Mouse (Mus musculus) large intestine, adult 2 months (tissue): ENCODE data around the gene Als2cr12. TPM values are rescaled to one million over a fixed set of nuclear protein-coding genes. Genes with fewer than 3 reads are reported as not detected.
"Not testable (repeated sequence)": the region's sequence is repeated elsewhere in the genome, so short reads cannot be mapped to it uniquely, and the experiment has no call there.

Experiments
- DNase-seq: peaks from one replicate; pipeline ENCODE4 v3.0.0-alpha.2; 2012; ENCODE audit warnings: low read depth, low spot score
- WGBS: fragments of 180-500 bp; shearing (Covaris S2); methylation state at CpG from one replicate; pipeline ENCODE4 v1.1.7; 2018; 5-methylcytosine and 5-hydroxymethylcytosine counted together
- polyA plus RNA-seq: library from polyadenylated mRNA; depleted of rRNA; stranded (reverse); fragments of >200 nt; gene quantifications from 2 replicates; pipeline ENCODE4 v1.2.3, GENCODE M21; 2012; rRNA removed

Gene Als2cr12
- polyA plus RNA-seq, 1 experiment: 1.1 TPM

DNA sequence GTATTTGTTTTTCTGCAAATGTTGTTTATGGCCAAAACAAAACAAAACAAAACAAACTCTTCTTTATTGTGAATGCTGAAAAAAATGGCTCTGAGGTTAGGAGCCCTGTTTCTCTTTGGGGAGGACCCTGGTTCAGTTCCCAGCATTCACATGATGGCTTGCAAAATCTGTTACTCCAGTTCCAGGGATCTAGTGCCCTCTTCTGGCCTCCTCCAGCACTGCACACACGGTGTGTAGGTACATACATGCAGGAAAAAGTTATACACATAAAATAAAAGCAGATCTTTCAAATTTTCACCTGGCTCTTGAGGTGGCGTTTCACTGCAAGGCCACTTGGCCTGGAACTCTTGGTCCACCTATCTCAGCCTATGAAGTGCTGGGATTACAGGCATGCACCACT lies 77.0 kb downstream of the Als2cr12 start:
- WGBS: 98% methylated on average over 2 of the region's 2 CpGs
- no peak for DNase-seq

DNA sequence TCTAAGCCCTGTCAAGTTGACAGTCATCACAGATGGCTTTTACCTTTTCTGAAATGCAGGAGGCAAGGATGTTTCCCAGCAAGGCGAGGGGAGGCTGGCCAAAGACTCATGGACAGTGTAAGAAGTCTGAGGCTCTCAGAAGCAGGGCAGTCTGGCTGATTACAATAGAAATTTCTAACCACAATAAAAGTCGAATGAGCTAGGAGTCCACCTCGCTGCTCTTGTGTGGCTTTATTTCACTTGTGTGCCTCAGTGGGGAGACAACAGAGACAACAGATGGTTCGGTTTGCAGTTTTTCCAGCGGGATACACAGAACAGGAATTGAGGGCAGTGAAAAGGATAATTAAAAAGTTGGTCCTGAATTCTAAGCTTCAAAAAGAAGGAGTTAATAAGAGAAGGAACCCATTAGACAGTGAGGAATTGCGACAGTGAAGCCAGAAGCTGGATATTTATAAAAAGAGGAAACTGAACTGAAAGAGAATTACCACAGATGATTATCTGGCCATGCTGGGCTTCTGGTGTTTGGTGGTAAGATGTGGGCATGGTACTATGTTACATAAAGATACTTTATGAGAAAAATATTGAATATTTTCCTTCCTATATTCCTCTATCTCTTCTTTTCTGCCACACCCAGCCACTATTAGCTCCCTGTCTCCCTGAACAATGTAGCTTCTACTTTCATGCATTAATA lies 77.7 kb downstream of the Als2cr12 start:
- WGBS: 66% methylated on average over 6 of the region's 6 CpGs
- no peak for DNase-seq

DNA sequence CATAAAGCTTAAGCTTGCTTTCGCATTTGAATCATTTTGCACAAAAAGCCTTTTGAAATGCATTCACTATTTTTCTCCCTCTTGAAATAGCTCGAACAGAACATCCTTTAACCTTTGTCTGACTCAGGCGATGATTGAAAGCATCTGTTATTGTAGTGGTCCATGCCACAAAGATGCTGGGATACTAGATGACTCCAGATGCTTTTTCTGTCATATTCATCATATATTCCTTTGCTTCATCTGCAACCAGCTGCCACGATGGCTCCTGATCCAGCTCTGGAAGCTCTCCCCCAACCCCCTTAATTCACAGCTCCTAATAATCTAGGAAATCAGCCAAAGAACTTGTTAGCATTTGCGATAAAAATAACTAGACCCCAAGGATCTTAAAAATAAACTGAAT lies 78.7 kb downstream of the Als2cr12 start:
- 64% methylated on average over 5 of the region's 5 CpGs for WGBS

DNA sequence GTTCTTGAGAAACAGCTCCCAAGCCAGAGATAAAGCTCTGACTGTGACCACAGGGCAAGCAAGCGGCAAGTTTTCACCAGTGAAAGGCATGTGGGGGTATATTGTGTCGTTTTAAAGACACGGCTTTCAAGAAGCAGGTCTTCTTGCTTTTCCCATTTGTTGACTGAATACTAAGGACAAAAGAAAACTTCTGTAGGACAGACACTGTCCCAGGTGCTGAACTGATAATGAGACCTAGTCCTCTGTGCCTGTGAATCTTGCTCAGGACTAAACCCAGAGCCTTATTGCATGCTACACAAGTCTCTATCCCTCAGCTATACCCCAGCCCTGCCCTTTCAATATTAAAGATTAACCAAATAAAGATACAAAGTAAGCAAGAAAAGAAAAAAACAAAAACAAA lies 79.6 kb downstream of the Als2cr12 start:
- DNase-seq: no peak
- WGBS: 75% methylated on average over 3 of the region's 3 CpGs

More for the DNA sequence above, 78.7 kb downstream of the Als2cr12 start:
- no peak for DNase-seq

DNA sequence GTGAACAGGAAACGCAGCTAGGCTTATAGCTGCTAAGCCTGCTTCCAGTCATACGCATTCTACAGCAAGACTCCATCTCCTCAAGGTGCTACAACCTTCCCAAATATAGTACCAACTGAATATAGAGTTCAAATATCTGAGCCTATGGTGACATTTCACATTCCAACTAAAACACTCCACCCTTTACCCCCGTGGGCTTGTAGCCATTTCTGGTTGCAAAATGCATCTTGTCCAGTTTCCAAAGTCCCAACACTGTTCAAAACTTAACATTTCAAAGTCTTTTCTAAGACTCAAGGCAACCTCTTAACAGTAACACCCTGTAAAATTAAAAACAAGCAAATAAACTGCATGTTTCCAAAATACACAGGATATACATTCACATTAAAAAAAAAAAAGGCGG lies 80.6 kb downstream of the Als2cr12 start:
- 89% methylated on average over 4 of the region's 4 CpGs for WGBS
- DNase-seq: no peak

DNA sequence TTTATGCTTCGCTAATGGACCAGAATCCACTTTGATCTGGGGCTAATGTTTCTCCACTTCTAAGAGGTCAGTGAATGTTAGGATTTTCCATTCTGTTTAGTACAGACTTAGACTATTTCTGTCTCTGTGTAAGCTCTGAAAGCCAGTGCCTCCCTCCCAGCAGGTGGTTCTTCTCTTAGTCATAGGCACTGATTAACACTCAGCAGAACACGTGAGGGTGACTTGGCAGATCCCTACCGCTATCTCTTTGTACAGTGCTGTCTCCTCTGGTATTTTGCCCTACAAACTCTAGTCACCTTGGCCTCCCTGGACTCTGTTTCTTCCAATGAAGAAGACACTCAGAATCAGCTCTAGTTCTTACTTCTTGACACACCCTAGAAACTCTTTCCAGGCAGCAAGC lies 81.4 kb downstream of the Als2cr12 start:
- DNase-seq: no peak
- WGBS: 53% methylated on average over 3 of the region's 3 CpGs

DNA sequence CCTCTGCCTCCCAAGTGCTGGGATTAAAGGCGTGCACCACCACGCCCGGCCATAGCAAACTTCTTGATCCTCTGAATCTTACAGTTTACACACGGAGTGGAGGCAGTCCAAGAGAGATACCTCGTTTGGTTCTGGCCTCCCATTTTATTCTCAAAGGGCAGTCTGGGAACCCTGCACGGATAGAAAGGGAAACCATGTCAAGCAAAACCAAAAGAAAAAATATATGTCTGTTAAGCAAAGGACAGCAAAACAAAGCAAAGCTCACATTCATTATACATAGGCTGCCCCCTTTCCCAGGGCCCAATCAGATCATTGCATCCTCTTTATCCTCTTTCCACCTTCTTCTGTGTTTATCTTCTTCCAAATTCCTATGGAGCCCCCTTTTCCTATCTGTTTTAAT lies 82.0 kb downstream of the Als2cr12 start:
- 53% methylated on average over 6 of the region's 6 CpGs for WGBS
- peak; percentile 11 for DNase-seq

DNA sequence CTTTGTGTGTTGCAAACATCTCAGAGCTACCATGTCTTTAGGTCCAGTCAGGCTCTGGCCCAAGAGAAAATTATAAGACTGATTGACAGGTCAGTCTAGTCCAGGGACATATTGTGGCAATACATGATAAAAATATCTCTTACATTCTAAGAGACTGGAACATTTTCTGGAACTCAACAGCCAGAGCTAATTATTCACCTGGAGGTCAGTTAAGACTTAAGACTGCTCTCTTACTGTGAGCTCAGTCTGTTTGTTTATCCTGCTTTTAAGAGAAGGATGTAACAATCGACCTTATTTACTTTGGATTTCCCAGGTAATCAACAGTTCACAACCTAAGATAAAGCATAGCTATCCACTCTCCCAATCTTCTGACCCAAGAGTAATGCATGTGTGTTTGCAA lies 85.2 kb downstream of the Als2cr12 start:
- no peak for DNase-seq
- WGBS: 8% methylated on average over 1 of the region's 1 CpGs

DNA sequence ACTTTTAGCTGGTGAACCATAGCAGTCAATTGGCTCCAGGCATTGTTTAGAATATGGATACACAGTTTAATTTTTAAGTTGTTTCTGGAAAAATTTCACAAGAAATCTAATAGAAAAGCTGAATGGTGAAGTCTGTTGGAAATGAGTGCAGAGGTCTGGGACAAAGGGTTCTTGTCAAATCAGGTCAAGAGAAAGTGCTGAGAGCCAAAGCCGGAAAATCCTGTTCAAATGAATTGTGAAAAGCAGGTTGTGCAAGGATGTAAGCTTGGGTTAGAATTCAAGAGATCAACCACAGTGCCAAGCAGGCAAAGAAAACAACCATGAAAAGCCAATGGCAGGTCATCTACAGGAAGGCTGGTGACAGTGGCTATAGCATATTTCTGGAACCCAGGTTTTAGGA lies 85.6 kb downstream of the Als2cr12 start:
- DNase-seq: no peak
- 67% methylated on average over 1 of the region's 1 CpGs for WGBS

DNA sequence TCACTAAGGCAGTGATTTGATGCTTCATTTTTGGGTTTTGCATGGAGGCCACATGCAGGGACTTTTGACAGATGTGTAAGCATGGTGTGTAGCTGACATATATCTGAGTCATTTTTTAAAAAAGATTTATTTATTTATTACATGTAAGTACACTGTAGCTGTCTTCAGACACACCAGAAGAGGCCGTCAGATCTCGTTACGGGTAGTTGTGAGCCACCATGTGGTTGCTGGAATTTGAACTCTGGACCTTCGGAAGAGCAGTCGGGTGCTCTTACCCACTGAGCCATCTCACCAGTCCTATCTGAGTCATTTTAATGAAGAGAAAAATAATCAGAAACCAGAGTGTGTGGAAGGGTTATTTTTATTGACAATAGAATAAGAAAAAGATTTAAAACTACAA lies 86.2 kb downstream of the Als2cr12 start:
- 86% methylated on average over 5 of the region's 5 CpGs for WGBS
- DNase-seq: not testable (repeated sequence)

DNA sequence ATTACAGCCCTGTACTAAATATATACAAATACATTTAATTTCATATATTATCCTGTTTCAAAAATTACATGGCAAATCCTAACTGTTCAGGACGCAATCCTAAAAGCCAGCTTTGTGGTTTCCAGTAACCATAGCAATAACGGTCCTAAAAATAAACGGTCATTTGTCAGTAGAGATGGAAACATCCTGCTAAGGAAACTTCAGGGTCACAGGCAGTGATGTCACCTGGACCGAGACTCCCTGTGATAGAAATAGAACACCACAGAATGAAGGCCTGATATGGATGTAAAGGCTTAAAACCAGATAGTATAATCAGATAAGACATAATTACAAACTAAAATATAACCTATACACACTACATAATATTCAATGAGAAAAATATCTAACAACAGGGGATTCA lies 92.1 kb downstream of the Als2cr12 start:
- no peak for DNase-seq
- 58% methylated on average over 4 of the region's 4 CpGs for WGBS

DNA sequence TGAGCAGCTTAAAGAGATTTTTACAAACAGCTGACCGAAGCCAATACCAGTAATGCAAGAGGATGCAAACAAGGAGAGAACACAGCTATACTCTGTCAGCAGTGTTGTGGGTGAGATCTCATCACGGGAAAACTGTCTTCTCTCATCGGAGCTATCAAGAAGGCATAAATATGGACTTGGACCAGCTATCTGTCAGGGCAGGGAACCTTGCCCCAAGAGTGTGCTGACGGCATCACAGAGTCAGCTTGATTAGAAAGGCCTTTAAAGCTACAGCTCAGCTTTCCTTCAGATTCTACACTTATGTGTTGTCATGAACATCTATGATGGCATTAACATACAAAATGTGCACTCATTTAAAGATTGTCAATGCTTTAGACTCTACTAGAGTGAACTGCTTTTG lies 93.1 kb downstream of the Als2cr12 start:
- DNase-seq: no peak
- WGBS: 82% methylated on average over 4 of the region's 4 CpGs

Other genes with a start within 250 kb of the Als2cr12 start
- 4.2 and 5.7 TPM in 2 replicates for gene Orc2, start 190.9 kb downstream of the Als2cr12 start, polyA plus RNA-seq
- 0.74 and 2.9 TPM in 2 replicates for gene Fam126b, start 109.7 kb downstream of the Als2cr12 start, polyA plus RNA-seq
- 60.2 TPM in 2 replicates for gene Ndufb3, start 109.6 kb downstream of the Als2cr12 start, polyA plus RNA-seq
- 29.0 and 46.6 TPM in 2 replicates for gene Cflar, start 15.5 kb upstream of the Als2cr12 start, polyA plus RNA-seq
- gene Casp8, start 99.4 kb upstream of the Als2cr12 start, polyA plus RNA-seq: 20.4 and 31.8 TPM in 2 replicates